Mouse (Mus musculus) spleen, adult 2 months (tissue): ENCODE measurements around the gene Fam227b. TPM values are rescaled to one million over a fixed set of nuclear protein-coding genes. Genes with fewer than 3 reads are reported as not detected.
A peak's percentile ranks its signal among the peaks of the same experiment; 100 is the strongest.

Experiments
- DNase-seq, 2 experiments: peaks; one replicate each; pipeline versions ENCODE4 v3.0.0 to v3.0.0-alpha.2; 2012 to 2021; ENCODE audit warnings: low spot score in 2 of 2, low read depth in 1 of 2
- H3K27ac ChIP-seq: fragments of 200-500 bp; 2 replicates; pipeline ENCODE4 v1.5.1; 2012; ENCODE audit warnings: low read length, inconsistent platforms; ENCODE audit not compliant: insufficient read depth
- H3K27me3 ChIP-seq: fragments of 200-500 bp; 2 replicates; pipeline ENCODE4 v1.6.1; 2012; ENCODE audit warnings: mild to moderate bottlenecking, moderate library complexity, low read length, inconsistent platforms; ENCODE audit not compliant: control insufficient read depth, insufficient read depth
- H3K36me3 ChIP-seq: fragments of 200-500 bp; 2 replicates; pipeline ENCODE4 v1.6.1; 2012; ENCODE audit warnings: mild to moderate bottlenecking, low read length, inconsistent platforms; ENCODE audit not compliant: control insufficient read depth, insufficient read depth
- H3K4me1 ChIP-seq: fragments of 200-500 bp; 2 replicates; pipeline ENCODE4 v1.6.1; 2011; ENCODE audit warnings: inconsistent platforms; ENCODE audit not compliant: control insufficient read depth, insufficient read depth, insufficient read length
- H3K4me3 ChIP-seq: fragments of 200-500 bp; 2 replicates; pipeline ENCODE4 v1.5.1; 2011; ENCODE audit warnings: mild to moderate bottlenecking, inconsistent platforms; ENCODE audit not compliant: insufficient read depth, insufficient read length; ENCODE audit errors: extremely low read depth
- CTCF ChIP-seq: fragments of 200-500 bp; IDR thresholded peaks from 2 replicates; pipeline ENCODE4 v1.5.1; 2011; ENCODE audit warnings: mild to moderate bottlenecking, inconsistent platforms; ENCODE audit not compliant: insufficient read depth, insufficient read length, insufficient replicate concordance; ENCODE audit errors: extremely low read depth
- POLR2A ChIP-seq: fragments of 200-500 bp; IDR thresholded peaks from 2 replicates; pipeline ENCODE4 v1.6.1; 2011; ENCODE audit warnings: low read depth, low read length, inconsistent platforms
- WGBS: fragments of 180-500 bp; shearing (Covaris S2); methylation state at CpG from one replicate; pipeline ENCODE4 v1.1.7; 2018; 5-methylcytosine and 5-hydroxymethylcytosine counted together
- polyA plus RNA-seq: library from polyadenylated mRNA; depleted of rRNA; stranded (reverse); fragments of >200 nt; gene quantifications from 2 replicates; pipeline ENCODE4 v1.2.3, GENCODE M21; 2012; rRNA removed

Gene Fam227b
- polyA plus RNA-seq: not detected in 2 replicates

DNA sequence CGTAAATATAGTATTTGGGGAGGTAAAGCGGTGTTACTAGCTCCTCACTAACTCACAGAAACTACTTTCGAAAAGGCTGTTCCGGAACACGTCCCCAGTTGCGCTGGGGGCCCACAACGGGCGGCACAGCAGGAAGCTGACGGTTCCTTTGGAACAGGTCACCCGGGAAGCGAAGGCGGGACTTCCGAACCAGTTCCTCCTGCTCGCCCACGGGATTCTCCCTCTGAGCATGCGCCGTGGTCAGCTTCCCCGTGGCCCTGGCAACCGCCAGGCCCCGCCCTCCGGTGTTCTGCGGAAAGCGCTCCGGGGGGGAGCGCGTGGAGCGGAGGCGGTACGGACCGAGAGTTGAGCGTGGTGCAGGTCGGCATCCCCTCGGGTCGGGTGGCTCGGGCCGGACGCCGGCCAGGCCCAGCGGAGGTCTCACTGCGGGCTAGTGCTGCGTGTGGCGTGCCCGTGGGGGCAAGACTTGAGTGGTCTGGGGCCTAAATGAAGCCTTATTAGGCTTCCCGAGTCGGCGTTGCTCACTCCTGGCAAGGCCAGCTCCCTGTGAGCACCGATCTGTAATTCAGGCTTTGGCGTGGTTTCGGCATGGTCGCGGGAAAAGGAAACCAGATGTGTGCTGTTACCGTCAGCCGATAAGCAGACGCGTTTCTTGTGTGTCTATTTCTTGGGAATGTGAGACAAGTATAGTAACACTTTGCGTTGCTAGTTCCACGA is at the start of gene Fam227b, which contains the start of gene Dtwd1:
Gene Fam227b (minus strand): TSS at position 150 of the 717 bp plus-strand sequence.
Gene Dtwd1 (plus strand): TSS at position 287 of the 717 bp plus-strand sequence.
- peaks cover 1% of the 10 kb centered on the region; the same call in 1 of the 2 replicates for H3K36me3 ChIP-seq
- peak; percentile 89 to 96 for DNase-seq
- WGBS: 1% methylated on average over 57 of the region's 57 CpGs
- H3K27me3 ChIP-seq: no peaks in the 10 kb centered on the region
- H3K27ac ChIP-seq: peak within 1 kb of the TSS; percentile 90
- TF ChIP-seq CTCF (no peak), POLR2A (peak; percentile 72)
- H3K4me3 ChIP-seq: peak within 1 kb of the TSS; percentile 88
- H3K4me1 ChIP-seq: no peaks in the 10 kb centered on the region; the same call in 1 of the 2 replicates

DNA sequence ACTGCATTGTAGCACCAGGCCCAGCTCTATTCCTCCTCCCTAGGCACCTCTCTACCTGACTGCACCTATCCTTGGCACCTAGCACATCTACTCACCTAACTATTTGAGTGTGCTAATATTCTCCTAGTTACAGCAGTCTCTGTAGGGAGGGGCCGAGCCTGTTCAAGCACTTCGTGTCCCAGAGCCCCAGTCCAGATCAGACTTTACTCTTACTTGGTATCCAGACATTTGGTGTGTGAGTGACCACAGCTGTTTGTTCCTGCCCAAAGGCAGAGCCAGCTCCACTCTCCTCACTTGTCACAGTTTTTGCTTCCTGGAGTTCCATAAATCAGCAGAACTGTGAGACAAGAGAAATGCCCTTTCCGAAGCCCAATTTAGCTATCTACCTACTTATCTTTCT is 47.2 kb upstream of the Fam227b start:
- H3K36me3 ChIP-seq: no peaks in the 10 kb centered on the region

DNA sequence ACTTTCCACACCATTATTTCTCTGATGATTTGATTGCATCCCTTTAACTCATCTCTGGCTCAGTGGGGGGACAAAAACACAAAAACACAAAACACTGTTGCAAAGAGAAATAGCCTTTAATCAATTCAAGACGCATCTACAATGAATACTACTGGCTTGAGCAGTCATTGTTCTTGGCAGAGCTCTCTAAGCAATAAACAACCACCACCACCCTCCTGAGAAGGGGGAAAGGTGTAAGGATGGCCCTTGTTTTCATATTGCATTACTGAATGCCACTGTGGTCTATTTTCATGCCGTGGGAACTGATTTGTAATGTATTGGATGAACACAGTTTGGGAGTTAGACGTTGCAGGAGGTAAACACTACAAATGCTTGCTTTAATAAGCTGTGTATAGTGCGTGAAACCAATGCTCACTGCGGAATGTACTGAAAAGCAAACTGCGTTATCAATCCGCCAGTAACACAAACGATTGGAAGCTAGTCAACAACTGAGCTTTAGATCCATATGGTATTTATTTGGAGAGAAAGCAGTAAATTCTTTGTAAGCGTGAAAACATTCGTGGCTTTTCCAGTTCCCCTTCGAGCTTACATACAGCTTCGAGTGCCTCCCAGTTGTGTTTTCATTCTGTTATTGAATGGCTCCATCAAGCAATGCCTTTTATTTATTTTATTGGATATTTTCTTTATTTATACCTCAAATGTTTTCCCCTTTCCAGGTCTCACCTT is 44.0 kb upstream of the Fam227b start:
- 87% methylated on average over 12 of the region's 12 CpGs for WGBS
- Histone ChIP-seq H3K27me3 (no peaks in the 10 kb centered on the region), H3K27ac (no peak overlapping the region), H3K4me1 (no peaks in the 10 kb centered on the region), H3K36me3 (no peaks in the 10 kb centered on the region), H3K4me3 (no peak overlapping the region)
- TF ChIP-seq POLR2A: no peak
- no peak for TF ChIP-seq CTCF
- no peak for DNase-seq

More for the DNA sequence above, 47.2 kb upstream of the Fam227b start:
- Histone ChIP-seq H3K27ac (no peak overlapping the region), H3K4me3 (no peak overlapping the region), H3K4me1 (no peaks in the 10 kb centered on the region), H3K27me3 (no peaks in the 10 kb centered on the region)
- WGBS: 88% methylated on average over 3 of the region's 3 CpGs
- TF ChIP-seq CTCF: no peak
- TF ChIP-seq POLR2A: no peak
- no peak for DNase-seq

DNA sequence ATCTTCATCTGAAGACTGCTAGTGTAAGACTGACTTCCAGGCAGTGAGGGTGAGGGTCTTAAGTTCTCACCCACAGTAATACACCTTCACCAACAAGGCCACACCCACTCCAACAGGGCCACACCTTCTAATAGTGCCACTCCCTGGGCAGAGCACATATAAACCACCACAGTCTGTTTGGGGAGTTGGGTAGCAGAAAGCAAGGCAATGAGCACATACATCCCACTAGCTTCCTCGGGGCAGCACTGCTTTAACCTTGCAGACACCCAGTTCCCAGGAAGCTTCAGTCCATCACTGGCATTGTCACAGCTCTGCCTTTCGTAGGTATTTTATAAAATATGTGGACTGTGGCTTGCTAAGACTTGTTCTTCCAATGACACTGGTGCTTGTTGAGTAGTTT is 40.3 kb upstream of the Fam227b start:
- Histone ChIP-seq H3K4me3 (no peak overlapping the region), H3K27ac (no peak overlapping the region), H3K36me3 (no peaks in the 10 kb centered on the region), H3K27me3 (no peaks in the 10 kb centered on the region), H3K4me1 (no peaks in the 10 kb centered on the region)
- WGBS: 90% methylated on average over 2 of the region's 2 CpGs
- DNase-seq: no peak
- TF ChIP-seq POLR2A (no peak), CTCF (no peak)

DNA sequence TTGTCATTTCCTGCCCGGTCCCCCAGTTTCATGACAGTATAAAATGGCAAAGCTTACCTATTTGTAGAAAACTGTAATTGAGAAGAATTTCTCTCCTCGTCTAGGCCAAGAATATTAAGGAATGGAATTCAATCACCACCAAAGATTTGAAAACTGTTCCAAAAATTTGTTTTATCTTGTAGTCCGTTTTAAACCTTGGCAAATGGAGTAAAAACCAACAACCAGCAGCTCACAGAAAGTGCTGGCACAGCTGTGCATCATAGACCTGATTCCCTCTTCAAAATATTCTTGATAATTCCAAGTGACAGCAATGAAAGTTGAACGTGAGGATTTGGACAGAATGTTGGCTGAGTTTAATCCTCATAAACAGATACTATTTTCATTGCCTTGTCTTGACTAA is 39.5 kb upstream of the Fam227b start:
- Histone ChIP-seq H3K36me3 (no peaks in the 10 kb centered on the region), H3K27me3 (no peaks in the 10 kb centered on the region), H3K27ac (no peak overlapping the region), H3K4me1 (no peaks in the 10 kb centered on the region), H3K4me3 (no peak overlapping the region; the same call in 1 of the 2 replicates)
- no peak for DNase-seq
- no peak for TF ChIP-seq CTCF
- no peak for TF ChIP-seq POLR2A
- 82% methylated on average over 4 of the region's 4 CpGs for WGBS

DNA sequence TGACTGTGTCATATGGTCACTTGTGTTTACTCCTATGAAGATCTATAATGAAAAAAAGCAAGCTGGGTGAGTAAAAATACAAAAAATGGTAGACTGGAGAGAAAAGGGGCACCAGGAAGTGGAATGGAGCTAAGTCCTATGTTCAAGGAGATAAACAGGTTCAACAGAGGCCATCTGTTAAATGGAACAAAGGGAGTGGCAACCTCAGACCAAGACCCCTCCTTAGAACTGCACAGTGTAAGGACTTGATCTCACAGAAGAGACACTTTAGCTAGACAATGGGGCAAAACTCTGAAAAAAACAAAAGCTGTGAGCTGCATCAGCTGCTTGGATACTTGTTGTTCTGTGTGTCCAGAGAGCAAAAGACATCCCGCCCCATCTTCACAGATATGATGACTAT is 19.6 kb upstream of the Fam227b start:
- H3K27me3 ChIP-seq: no peaks in the 10 kb centered on the region
- no peak for DNase-seq
- H3K36me3 ChIP-seq: no peaks in the 10 kb centered on the region
- no peak for TF ChIP-seq CTCF
- TF ChIP-seq POLR2A: no peak
- H3K4me1 ChIP-seq: no peaks in the 10 kb centered on the region
- H3K27ac ChIP-seq: no peak overlapping the region
- WGBS: 95% methylated on average over 1 of the region's 1 CpGs
- H3K4me3 ChIP-seq: no peak overlapping the region
